Mouse (Mus musculus) heart, adult 2 months (tissue): ENCODE measurements around the gene Olfr127.

ENCODE experiments used
- CTCF ChIP-seq: fragments of 200-600 bp; IDR thresholded peaks from 2 replicates; pipeline ENCODE4 v1.8.1; 2022; ENCODE audit warnings: antibody characterized with exemption, mild to moderate bottlenecking, moderate library complexity
- EP300 ChIP-seq: fragments of 200-500 bp; IDR thresholded peaks from 2 replicates; pipeline ENCODE4 v1.6.1; 2011; ENCODE audit warnings: low read depth, low read length, control low read depth; ENCODE audit not compliant: insufficient read depth
- POLR2A ChIP-seq: fragments of 200-500 bp; IDR thresholded peaks from 2 replicates; pipeline ENCODE4 v1.6.1; 2011; ENCODE audit warnings: mild to moderate bottlenecking, low read depth, low read length, control low read depth; ENCODE audit not compliant: insufficient read depth

DNA sequence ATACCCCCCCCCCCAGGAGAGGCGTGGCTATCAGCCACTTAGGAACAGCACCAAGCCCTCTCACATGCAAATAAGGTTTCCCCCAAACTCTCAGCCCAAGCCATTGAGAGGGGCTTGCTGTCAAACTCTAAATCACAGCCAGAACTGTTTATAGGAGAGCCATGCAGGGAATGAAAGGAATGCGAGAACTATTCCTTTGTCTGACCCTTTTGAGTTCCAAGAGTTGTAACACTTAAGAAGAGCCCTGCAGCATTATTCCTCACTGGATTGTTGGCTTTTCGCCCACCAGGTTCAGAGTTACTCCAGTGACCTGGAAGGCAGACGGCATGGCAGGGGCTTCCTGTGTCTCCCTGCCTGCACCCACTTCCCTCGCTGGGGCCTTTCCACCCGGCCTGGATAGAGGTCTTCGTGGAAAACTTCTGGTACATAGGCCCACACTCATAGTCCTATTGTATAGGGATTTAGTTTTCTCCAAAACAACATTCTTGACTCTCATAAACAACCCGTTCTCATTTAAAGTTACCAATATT lies 30.5 kb upstream of the Olfr127 start:
- TF ChIP-seq POLR2A (no peak), CTCF (no peak), EP300 (no peak)
